Comparison of ENCODE assay signal across 11 mouse cellular contexts in genomic region chr1:90909161-90909560, GRCm38 (mm10). TPM values are rescaled to one million over a fixed set of nuclear protein-coding genes. Genes with fewer than 3 reads are reported as not detected.
DNase-seq lines count a peak whose midpoint lies in the region; ATAC-seq and TF ChIP-seq lines count a peak whose summit lies in the region.
"Had no signal": no experiment of that assay in that cellular context is flagged by ENCODE, and none has a peak within 500 bp of the region (broad histone marks: within the 10 kb centered on the region; RNA-seq: fewer than 3 reads in every experiment).

No protein-coding gene starts in this region.

- ATAC-seq in heart, embryonic 11.5 days (replicated peaks; ENCODE audit: insufficient number of reproducible peaks, low FRiP score, low TSS enrichment) = no peak
- peak; percentile 68 for ATAC-seq in kidney, embryonic 16.5 days (ENCODE audit: low FRiP score, low TSS enrichment)
- no peak for ATAC-seq in CD4-positive, CD25-positive, alpha-beta regulatory T cell, adult 4 months
- no peak for ATAC-seq in inflammation-experienced regulatory T-cells, adult 6 months

- H3K27ac ChIP-seq in heart, embryonic 11.5 days (ENCODE audit: low read depth, low read length) = no peak overlapping the region
- H3K27ac ChIP-seq in heart, adult 2 months = peak overlapping the region; percentile 36; the same call in 1 of the 2 replicates
- H3K27ac ChIP-seq in kidney, embryonic 16.5 days (ENCODE audit: low read length) = peak overlapping the region; percentile 51; the same call in 1 of the 2 replicates

- peaks cover 7% of the 10 kb centered on the region; the same call in 1 of the 2 replicates for H3K4me1 ChIP-seq in heart, embryonic 11.5 days (ENCODE audit: control insufficient read depth, insufficient read depth, low read length)
- no peaks in the 10 kb centered on the region; the same call in 1 of the 2 replicates for H3K4me1 ChIP-seq in heart, adult 2 months (ENCODE audit: control insufficient read depth, insufficient read depth, low read length)
- 0 out of 2 replicates have a peak, but pooled peaks cover 8% of the 10 kb centered on the region for H3K4me1 ChIP-seq in kidney, embryonic 16.5 days (ENCODE audit: insufficient read depth, low read length)

- H3K9ac ChIP-seq in heart, embryonic 11.5 days (ENCODE audit: low read depth, low read length) = no peak overlapping the region
- no peak overlapping the region for H3K9ac ChIP-seq in heart, adult 2 months (ENCODE audit: low read depth, low read length)
- no peak overlapping the region for H3K9ac ChIP-seq in kidney, embryonic 16.5 days (replicated peaks; ENCODE audit: low read length)

- no peak for TF ChIP-seq EP300 in heart, adult 2 months (IDR thresholded peaks at IDR 0.05; ENCODE audit: insufficient read depth, low read depth, low read length)

- intact Hi-C loops in heart, adult 2 months (cut with DNase I) = no loop called here

- DNase-seq in heart, adult 11 months = peak; percentile 97
- DNase-seq in 3T3-L1 (ENCODE audit: low read depth, low spot score) = peak; percentile 72
- peak in 1 of 2 experiments; percentile 50 for DNase-seq in heart, adult 2 months
- no peak for DNase-seq in urinary bladder, postnatal 4 days (ENCODE audit: low spot score in 2 of 2)
- DNase-seq: thymus, adult 18-20 months had no signal

- H3K36me3 ChIP-seq in heart, embryonic 11.5 days (ENCODE audit: control insufficient read depth, insufficient read depth, low read length) = no peaks in the 10 kb centered on the region
- no peaks in the 10 kb centered on the region for H3K36me3 ChIP-seq in heart, adult 2 months (ENCODE audit: control insufficient read depth, insufficient read depth, low read length)
- H3K36me3 ChIP-seq in kidney, embryonic 16.5 days (ENCODE audit: insufficient read depth, low read length) = no peaks in the 10 kb centered on the region

- no peak overlapping the region for H3K4me2 ChIP-seq in heart, embryonic 11.5 days
- H3K4me2 ChIP-seq in kidney, embryonic 16.5 days (replicated peaks; ENCODE audit: low read depth, low read length) = 0 out of 2 replicates have a peak overlapping the region, but pooled peaks have one; percentile 24

- H3K4me3 ChIP-seq in heart, embryonic 11.5 days (ENCODE audit: low read depth, low read length) = no peak overlapping the region
- no peak overlapping the region for H3K4me3 ChIP-seq in heart, adult 2 months
- no peak overlapping the region for H3K4me3 ChIP-seq in kidney, embryonic 16.5 days (ENCODE audit: low read length)

- H3K79me2 ChIP-seq in heart, adult 2 months (replicated peaks; ENCODE audit: control insufficient read depth, insufficient read depth, low read length) = no peaks in the 10 kb centered on the region

- TF ChIP-seq POLR2A in heart, adult 2 months (IDR thresholded peaks at IDR 0.05; ENCODE audit: insufficient read depth, low read depth, low read length) = no peak

- no peaks in the 10 kb centered on the region for H3K9me3 ChIP-seq in heart, embryonic 11.5 days (replicated peaks; ENCODE audit: control insufficient read depth, low read length)
- H3K9me3 ChIP-seq in kidney, embryonic 16.5 days (ENCODE audit: low read length) = no peaks in the 10 kb centered on the region

- TF ChIP-seq CTCF in heart, adult 2 months (IDR thresholded peaks at IDR 0.05) = no peak

- H3K27me3 ChIP-seq in heart, embryonic 11.5 days (ENCODE audit: control insufficient read depth, insufficient read depth, low read length) = peaks cover 11% of the 10 kb centered on the region
- H3K27me3 ChIP-seq in heart, adult 2 months (ENCODE audit: control insufficient read depth, insufficient read depth, low read length) = no peaks in the 10 kb centered on the region
- H3K27me3 ChIP-seq in kidney, embryonic 16.5 days (ENCODE audit: insufficient read depth, low read length) = no peaks in the 10 kb centered on the region

RNA-seq across cellular contexts. Expression of gene Mlph, which starts 5.7 kb away (rescaled TPM):
- 0.16 TPM in 1 of 2 replicates, not detected in the other for polyA plus RNA-seq in heart, embryonic 11.5 days (2014; fragmentation: Nextera tagmentation; extraction: Ambion mirVana)
- 1 to 10 TPM in 1 of 2 experiments, under 1 TPM in 1; 0.73 to 1.1 TPM for total RNA-seq in heart, adult 2 months (2021)
- polyA plus RNA-seq in heart, adult 2 months (2012; rRNA removed) = 0.44 and 0.72 TPM in 2 replicates
- polyA plus RNA-seq in kidney, embryonic 16.5 days (2015; fragmentation: Nextera tagmentation; extraction: Ambion mirVana) = 0.26 and 0.82 TPM in 2 replicates
- not detected for polyA plus RNA-seq in CD4-positive, CD25-positive, alpha-beta regulatory T cell, adult 4 months (2017; shearing (Covaris generic))
- polyA plus RNA-seq in inflammation-experienced regulatory T-cells, adult 6 months (2017; shearing (Covaris generic)) = not detected

RNA-seq across cellular contexts. Expression of gene Prlh, which starts 43.7 kb away (rescaled TPM):
- polyA plus RNA-seq in heart, embryonic 11.5 days (2014; fragmentation: Nextera tagmentation; extraction: Ambion mirVana) = not detected in 2 replicates
- not detected for total RNA-seq in heart, adult 2 months (2021)
- not detected in 2 replicates for polyA plus RNA-seq in heart, adult 2 months (2012; rRNA removed)
- polyA plus RNA-seq in kidney, embryonic 16.5 days (2015; fragmentation: Nextera tagmentation; extraction: Ambion mirVana) = not detected in 2 replicates
- polyA plus RNA-seq in CD4-positive, CD25-positive, alpha-beta regulatory T cell, adult 4 months (2017; shearing (Covaris generic)) = not detected
- polyA plus RNA-seq in inflammation-experienced regulatory T-cells, adult 6 months (2017; shearing (Covaris generic)) = not detected
- total RNA-seq: adrenal gland, adult 18-20 months; layer of hippocampus, postnatal 14 days had no signal

Comparison
In these comparisons a context has a peak if more than half of its experiments do, and no peak if none do; other contexts are left out.
1. DNase-seq: peak in heart, adult 11 months (single experiment) and 3T3-L1 (single experiment); none in urinary bladder, postnatal 4 days (0 of 2).